Mouse (Mus musculus): ENCODE data around the gene Rrp12.

DNA sequence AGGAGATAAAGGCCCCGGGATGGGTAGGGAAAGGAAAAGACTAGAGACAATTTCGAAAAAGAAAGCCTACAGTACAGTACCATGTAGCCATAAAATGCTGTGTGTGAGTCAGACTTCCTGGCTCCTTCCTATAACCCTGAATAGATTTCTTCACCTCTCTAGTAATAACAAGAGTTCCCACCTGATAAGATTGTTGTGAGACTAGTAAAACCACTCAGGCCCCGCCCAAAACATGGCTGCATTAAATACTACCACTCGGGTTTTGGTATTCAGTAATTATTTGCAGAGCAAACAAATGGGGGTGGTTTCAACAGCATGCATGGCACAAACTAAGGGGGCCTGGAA is 58.1 kb downstream of the Rrp12 start:
- TF ChIP-seq CTCF (IDR thresholded peaks at IDR 0.05; ENCODE audit: low read depth), result no peak
- TF ChIP-seq EP300 (optimal IDR thresholded peaks at IDR 0.05), result peak; percentile 79

Data from stomach, postnatal 0 days (tissue).